Mouse (Mus musculus) left cerebral cortex, postnatal 10 days (tissue): ENCODE measurements around the gene Ncapd3. TPM values are rescaled to one million over a fixed set of nuclear protein-coding genes. Genes with fewer than 3 reads are reported as not detected.

Source experiments
- DNase-seq, 2 experiments: peaks; one replicate each; pipeline ENCODE4 v3.0.0; 2021 to 2022; ENCODE audit warnings: low spot score in 2 of 2, mixed read lengths in 1 of 2; ENCODE audit errors: extremely low spot score in 1 of 2
- intact Hi-C: fragments of 180-260 bp; cut with DNase I; formaldehyde crosslinking; loops from one replicate; pipeline ENCODE4 v1.15.1; 2025
- total RNA-seq, 2 experiments: library from RNA; stranded (reverse); gene quantifications; 2 replicates each; pipeline ENCODE4 v1.2.3; 2021

The Ncapd3 gene
- 10 to 100 TPM; 18.3 to 19.9 TPM for total RNA-seq

DNA sequence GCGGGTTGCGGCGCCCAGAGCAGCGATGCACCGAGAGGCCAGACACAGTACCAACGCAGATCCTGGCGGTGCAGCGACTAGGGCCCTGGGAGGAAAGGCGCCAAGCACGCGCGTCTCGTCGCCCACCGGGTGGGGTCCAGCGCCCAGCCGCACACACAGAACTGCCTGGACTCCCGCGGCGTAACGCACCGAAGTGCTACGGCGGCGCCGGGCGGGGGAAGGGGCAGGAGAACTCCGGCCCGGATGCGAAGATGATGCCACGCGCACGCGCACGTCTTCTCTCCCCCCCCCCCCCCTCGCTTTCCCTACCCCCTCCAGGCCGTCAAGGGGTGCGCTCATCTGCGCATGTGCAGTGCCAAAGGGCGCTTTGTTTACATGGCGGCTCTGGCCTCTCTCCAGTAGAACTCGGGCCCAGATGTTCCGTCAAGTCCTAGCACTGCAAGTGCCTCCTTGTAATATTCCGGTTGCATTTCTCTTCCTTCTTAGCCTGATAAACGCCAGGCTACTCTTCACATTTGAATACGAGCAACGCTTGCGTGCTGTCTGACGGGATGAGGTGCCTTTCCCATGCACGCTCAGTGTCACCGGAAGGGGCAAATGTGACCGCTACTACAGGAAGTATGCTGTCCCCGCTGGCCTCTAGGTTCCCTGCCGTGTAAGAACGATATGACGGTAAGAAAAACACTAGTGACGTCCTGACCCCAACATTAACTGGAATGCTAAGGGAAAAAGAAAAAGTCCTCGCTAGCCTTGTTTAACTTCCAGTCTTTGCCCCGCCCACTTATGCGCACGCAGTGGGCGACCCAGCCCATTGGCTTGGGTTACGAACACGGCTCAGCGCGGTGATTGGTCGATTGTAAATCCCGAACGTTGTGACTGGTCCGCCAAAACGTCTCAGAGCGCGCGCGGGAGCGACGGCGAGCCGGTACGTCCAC, at the start of gene Ncapd3, which contains the start of gene Vps26b:
Gene Ncapd3, plus strand, starts transcription at position 348 of the 935 bp plus-strand sequence.
Gene Vps26b, minus strand, starts transcription at position 238 of the 935 bp plus-strand sequence.
- DNase-seq, result peak; percentile 97
- intact Hi-C loops, result no loop called here

DNA sequence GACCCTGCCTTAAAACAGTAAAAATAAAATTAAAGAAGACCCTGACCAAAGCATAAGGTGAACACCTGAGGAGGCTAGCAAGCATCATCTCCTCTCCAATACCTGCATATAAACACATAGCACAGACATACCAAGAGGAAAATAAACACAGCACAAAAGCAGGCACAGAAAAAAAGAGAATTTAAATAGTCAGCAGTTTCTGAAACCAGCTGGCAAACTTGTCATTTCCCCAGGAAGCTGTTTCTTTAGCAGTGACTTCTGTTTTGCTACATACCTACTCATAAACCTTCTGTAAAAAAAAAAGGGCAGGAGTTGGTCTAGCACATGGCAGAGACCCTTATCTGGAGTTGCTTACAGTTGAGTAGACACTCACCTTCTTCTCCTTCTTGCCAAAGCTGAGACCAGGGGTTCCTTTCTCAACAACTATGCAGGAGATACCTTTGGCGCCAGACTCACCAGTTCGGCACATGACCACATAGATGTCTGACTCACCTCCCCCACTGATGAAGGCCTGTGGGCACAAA, 44.8 kb upstream of the Ncapd3 start:
- no peak for DNase-seq
- intact Hi-C loops, result no loop called here

DNA sequence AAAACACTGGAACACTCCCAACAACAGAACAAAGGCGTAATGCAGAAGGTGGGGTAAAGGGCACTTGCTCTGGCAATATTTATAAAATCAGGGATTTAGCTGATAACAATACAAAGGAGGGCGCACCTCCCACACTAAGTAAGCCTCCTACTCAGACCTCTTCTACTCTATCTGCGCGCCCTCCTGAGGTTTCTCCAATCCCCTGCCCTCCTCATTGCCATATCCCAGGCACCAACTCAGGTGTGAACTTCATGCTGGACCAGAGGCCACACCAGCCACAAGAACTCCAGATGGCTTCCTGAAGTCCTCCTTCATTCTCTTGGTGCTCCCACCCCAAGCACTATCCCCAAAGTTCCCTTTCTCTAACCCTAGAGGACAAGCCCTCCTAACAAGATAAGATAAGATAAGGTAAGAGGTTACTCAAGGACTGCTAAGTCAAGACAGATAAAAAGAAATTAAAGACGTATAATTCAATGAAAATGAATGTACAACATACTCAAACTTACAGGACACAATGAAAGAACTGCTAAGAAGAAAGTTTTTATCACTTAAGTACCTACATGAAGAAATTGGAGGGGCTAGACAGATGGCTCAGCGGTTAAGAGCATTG, 44.2 kb upstream of the Ncapd3 start:
- DNase-seq, result no peak
- intact Hi-C loops, result no loop called here

DNA sequence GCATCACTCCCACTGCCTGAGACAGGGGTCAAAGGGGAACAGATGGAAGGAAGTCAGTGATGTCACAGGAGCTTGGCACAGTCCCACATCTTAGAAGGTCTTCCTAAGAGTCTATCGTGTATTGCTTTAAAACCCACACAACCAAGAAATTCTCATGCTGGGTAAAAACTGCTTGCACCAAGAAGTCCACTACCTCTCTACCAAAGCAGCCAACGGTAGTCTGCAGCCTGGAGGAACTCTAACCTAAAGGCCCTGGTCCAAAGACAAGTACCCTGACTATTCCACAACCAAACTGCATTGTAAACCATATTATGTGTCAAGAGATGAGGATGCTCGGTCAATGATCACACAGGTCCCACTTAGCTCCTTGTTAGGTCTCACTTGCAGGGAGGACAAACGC, 39.8 kb upstream of the Ncapd3 start:
- intact Hi-C loops, result no loop called here
- DNase-seq, result no peak

DNA sequence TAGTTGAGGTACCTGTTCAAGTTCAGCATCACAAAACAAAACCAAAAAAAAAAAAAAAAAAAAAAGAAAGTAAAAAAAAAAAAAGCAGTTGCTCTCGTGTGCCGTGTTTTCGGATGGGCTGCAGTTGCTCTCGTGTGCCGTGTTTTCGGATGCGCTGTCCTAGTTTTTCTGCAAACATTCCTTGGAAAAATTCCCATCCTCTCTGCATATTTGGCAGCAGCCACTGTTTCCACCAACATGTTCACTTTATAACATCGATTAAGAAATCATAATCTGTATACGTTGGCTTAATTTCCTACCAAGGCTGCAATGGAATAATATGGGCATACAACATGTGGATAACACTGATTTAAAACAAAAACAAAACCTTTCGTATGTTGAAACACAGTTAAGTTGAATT, 36.9 kb upstream of the Ncapd3 start:
- DNase-seq, result no peak
- intact Hi-C loops, result no loop called here

DNA sequence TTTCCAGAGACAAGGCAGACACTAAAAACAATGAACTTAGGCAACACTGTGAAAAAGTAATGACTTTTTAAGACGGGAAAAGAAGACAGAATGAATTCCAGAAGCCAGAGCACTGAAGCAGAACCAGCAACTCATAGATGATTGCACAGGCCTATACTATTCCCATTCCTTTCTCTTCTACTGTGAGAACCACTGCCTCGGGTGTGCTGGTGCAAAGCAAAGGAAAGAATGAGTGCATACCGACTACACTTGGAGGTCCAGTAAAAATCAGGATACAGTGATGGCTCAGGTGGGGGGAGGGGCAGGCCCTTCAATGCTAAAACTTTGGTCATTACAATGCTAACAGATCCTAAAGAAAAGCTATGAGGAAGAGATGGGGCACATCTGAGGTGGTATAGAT, 36.1 kb upstream of the Ncapd3 start:
- no peak for DNase-seq
- intact Hi-C loops, result no loop called here

DNA sequence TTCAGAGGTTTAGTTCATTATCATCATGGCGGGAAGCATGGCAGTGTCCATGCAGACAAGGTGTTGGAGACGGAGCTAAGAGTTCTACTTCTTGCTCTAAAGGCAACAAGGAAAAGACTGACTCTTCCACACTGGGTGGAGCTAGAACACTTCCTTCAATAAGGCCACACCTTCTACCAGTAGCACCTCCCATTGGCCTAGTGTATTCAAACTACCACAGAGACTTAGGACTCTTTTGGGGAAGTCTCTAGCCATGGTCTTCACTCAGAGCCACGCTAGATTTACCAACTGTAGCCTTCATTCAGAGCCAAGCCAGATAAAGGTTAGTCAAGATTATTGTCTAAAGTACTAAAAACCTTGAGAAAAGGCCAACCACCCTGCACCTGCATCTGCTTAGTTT, 32.9 kb upstream of the Ncapd3 start:
- intact Hi-C loops, result no loop called here
- no peak for DNase-seq

DNA sequence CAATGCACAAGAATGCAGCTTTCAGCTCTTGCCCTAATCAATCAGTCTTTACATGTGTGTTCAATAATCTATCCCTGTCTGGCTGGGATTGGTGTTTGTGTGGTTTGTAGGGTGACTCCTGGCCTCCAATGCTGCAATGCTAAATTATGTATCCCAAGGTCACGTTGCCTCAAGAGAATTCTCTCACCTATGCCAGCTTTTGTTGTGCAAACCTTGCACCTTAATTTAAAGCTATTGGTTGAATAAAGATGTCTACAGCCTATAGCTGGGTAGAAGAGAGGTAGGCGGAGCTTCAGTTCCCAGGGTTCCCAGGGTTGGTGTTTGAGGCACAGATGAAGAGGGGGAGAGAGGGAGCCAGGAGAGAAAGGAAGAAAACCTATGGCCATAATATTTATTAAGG, 32.5 kb upstream of the Ncapd3 start:
- intact Hi-C loops, result no loop called here
- DNase-seq, result no peak

DNA sequence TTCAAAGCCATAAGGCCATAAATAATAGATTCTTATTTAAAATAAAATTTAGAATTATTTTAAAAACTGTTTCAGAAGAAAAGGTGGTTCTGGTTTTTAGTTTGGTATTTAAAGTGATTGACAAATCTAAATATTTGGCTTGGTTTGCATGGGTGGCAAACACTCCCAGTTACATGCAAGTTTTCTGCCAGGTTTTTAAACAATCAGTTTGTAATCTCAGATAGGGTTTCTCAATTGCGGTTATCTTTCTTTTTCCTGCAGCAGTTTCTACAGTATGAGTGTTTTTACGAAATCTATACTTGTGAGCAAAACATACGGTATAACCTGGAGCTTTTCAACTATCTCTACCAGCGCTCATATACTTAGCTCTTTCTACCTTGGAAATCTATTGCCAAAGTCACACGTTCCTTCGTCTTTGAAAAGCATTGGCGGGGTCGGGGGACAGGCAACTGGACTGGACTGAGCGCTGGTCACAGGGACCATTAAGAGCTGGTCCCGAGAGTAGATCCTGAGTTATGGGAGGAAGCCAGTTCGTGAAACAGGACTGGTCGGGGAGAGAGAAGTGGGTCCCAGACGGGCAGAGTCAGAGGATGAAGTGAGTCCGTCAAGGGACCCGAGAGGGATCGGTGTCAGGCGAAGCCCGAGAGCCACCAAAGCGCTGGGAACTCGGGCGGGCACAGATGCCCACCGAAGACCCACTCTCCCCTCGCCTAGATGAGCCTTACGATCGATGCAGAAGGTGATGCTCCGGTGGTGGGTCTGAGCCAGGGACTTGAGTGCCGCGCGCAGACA, 31.1 kb upstream of the Ncapd3 start:
- intact Hi-C loops, result no loop called here

DNA sequence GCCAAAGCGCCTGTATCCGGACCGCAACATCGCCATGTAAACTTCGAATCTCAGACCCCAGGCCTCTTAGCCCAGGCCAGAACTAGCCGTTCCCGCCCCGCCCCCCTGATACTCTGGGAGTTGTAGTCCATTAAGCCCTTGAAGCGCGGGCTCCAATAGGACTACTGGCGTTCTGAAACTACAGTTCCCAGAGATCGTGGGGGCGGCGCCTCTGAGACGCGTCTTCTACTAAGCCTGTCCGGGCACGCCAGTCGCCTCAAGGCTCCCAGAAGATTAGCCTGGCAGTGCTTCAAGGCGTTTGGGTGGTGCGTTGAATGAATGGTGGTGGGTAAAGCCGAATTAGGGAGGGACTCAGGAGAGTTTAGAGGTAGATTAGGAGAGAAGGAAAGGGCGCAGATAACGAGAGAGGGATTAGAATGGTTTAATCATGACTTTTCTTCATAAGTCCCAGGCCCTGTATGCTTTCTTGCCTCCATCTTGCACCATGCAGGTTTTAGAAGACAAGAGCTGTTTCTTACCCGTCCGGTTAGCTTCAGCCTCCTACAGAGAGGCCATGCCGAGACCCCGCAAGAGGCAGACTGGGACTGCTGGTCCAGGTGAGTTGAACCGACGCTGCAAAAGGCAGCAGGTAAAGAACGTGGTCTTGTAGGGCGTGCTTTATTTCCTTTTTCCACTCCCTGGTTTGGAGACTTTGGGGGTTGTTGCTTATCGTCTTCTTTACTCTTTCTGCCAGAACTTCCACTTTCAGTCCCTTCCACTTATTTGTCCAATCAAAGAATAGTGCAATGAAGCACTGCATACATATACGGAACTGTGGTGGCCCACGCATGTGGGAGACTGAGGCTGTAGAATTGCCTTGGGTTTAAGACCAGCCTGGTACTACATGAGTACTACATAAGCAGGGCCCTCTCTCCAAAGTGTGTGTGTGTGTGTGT, 30.2 kb upstream of the Ncapd3 start, which contains the start of the genes Acad8 and Thyn1:
Gene Acad8, minus strand, starts transcription at position 106 of the 935 bp plus-strand sequence.
Gene Thyn1, plus strand, starts transcription at position 250 of the 935 bp plus-strand sequence.
- intact Hi-C loops, result no loop called here
- peak; percentile 96 to 98 for DNase-seq

More for the DNA sequence above, 31.1 kb upstream of the Ncapd3 start:
- DNase-seq, result no peak

DNA sequence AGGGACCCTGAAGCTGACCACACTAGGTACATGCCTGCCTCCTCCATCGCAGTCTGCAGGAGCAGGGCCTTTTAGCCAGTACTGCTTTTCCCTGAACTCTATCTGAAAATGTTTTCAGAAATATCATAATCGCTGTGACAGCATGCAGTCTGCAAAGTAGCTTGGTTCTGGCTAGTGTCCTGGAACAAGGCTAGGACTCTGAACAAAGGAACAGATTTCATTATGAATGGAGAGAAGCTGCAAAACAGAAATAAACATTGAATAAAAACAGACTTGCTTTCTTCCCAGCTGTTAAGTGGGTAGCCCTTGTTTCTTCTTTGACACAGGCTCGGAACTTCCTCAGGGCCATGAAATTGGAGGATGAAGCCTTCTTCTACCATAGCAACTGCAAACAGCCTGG, 24.7 kb upstream of the Ncapd3 start:
- no peak for DNase-seq
- intact Hi-C loops, result no loop called here

DNA sequence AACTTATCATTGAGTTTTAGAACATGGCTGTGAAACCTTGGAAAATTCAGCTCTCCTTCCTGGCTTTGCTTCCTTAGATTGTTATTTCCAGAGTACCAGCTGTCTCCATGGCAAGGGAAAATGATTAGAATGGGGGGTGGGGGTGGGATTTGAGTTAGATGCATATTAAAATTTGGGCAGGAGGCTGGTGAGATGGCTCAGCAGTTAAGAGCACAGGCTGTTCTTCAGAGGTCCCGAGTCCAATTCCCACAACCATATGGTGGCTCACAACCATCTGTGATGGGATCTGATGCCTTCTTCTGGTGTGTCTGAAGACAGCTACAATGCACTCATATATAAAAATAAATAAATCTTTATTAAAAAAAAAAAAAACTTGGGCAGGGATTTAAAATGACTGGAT, 24.0 kb upstream of the Ncapd3 start:
- intact Hi-C loops, result no loop called here
- DNase-seq, result no peak

DNA sequence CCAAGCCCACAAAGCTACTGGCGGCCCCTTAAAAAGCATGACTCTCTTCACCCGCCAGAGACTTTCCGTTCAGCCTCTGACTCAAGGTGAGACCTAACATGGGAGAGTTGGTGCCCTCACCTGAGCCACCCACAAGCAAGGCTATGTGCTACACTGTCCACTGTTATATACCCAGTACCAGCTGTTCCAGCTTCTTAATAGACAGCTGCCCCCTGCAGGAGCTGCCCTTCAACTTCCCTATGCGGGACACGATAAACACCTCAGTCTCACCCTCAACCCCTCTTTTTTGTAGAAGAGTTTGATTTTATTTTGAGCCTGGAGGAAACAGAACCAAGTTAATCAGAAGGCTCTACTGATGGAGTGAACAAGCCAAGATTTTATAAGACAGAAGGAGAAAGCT, 23.1 kb upstream of the Ncapd3 start:
- DNase-seq, result no peak
- intact Hi-C loops, result no loop called here

DNA sequence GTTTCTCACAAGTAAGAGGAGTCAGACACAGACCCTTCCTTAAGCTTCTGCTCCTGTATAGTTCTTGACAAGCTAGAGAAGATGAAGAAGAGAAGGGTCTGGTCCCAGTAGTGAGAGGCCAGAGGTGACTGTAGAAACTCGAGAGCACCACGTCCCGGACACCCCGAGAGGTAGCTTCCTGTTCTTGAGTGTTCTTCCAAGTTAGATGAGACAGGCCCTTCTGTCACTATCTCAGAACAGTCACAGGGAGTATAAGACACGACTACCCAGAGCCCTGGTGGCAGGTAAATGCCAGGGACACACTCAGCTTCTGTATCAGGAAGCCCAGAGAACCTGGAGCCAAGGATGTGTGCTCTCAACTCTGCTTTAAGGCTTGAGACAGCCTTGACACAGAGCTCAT, 20.7 kb upstream of the Ncapd3 start:
- intact Hi-C loops, result no loop called here
- DNase-seq, result no peak

DNA sequence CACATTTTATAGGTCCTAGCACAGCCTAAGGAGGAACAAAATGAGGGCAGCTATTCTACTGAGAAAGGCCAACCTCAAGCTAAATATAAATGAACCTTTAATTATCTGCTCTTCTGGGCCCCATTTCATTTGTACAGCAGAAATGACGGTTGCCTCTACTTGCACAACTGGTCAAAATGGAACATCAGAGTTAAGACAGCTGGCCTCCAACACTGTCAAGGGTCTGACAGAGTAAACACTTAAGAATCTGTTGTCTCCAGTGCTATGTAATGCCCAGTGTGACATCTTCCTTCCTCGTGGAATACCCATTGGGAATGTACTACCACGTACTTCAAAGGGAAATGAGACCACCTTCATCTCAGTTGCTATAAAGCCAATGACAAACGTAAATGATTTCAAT, 18.4 kb upstream of the Ncapd3 start:
- intact Hi-C loops, result no loop called here
- no peak for DNase-seq

DNA sequence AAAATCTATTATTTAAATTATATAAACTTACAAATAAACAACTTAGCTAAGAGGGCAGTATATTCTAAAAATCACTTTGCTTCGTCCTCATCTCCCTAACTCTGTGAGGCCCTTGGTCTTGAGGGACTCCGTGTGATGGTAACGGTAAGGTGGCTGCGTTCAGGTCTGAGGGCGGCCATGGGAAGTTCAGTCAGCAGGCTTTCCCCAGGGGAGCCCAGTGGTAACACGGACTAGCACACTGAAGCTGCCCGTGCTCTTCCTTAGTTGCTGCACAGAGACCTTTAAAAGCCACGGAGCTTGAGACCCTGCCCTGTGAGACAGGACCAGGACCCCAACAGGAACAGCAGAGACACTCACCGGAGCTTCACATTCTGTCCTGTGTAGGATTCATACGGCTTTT, 11.0 kb upstream of the Ncapd3 start:
- intact Hi-C loops, result no loop called here

DNA sequence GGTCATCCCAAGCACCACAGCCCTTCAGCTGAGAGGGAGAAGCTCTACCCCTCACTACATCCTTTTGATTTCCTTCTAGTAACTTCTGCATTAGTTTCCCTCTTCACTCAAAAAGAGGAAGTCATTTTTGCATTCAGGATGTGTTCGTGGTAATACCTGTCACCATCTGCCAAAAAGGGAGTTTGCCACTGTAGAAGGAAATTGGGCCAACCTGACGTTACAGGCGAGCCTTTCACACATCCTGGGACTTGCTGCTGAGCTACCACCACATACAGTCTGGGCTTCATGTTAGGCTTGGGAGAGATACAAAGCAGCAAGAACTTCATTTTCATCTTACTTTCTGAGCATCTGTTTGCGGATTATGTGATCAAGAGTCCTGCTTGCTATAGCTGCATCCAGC, 6.3 kb upstream of the Ncapd3 start:
- intact Hi-C loops, result no loop called here
- DNase-seq, result no peak

More for the DNA sequence above, 11.0 kb upstream of the Ncapd3 start:
- no peak for DNase-seq

DNA sequence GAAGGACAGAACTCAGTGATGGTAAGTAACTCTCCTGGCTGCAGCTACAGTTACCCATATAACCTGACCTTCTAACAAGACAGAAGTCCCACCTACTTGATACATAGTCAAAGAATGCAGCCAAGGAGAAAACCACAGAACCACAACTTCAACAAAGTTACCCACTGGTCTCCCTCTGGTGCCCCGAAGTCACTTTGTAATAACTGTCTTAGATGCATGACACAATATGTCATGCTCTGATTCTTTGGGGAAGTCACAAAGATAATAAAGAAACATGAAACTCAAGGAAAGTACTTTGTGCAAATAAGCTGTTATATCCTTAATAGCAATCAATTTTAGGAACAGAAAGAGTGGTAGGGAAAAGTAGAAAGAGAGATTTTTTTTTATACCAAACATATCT, 3.3 kb upstream of the Ncapd3 start:
- no peak for DNase-seq
- intact Hi-C loops, result no loop called here
